Mouse (Mus musculus) lung, postnatal 4 days (tissue): ENCODE data around the gene Myh2.

Experiments
- DNase-seq, 2 experiments: peaks; one replicate each; pipeline ENCODE4 v3.0.0; 2021

The Myh2 gene

GRCm38 (mm10) chr11:67170727-67171126 lies at the start of gene Myh2:
Gene Myh2, plus strand, starts transcription at chr11:67171027.
- no peak for DNase-seq

- DNase-seq = no peak
Measured at GRCm38 (mm10) chr11:67124943-67125342, 45.9 kb upstream of the Myh2 start.

GRCm38 (mm10) chr11:67125361-67125760 lies 45.5 kb upstream of the Myh2 start:
- no peak for DNase-seq

GRCm38 (mm10) chr11:67133526-67133925 lies 37.3 kb upstream of the Myh2 start:
- DNase-seq = no peak

GRCm38 (mm10) chr11:67134654-67135053 lies 36.2 kb upstream of the Myh2 start:
- DNase-seq = no peak

- DNase-seq = no peak
Measured at GRCm38 (mm10) chr11:67135532-67135931, 35.3 kb upstream of the Myh2 start.

- DNase-seq = no peak
Measured at GRCm38 (mm10) chr11:67139556-67139955, 31.3 kb upstream of the Myh2 start.

GRCm38 (mm10) chr11:67140175-67140574 lies 30.7 kb upstream of the Myh2 start:
- no peak for DNase-seq

- DNase-seq = no peak
Measured at GRCm38 (mm10) chr11:67141031-67141430, 29.8 kb upstream of the Myh2 start.

- no peak for DNase-seq
Measured at GRCm38 (mm10) chr11:67142047-67142446, 28.8 kb upstream of the Myh2 start.

GRCm38 (mm10) chr11:67143065-67143464 lies 27.8 kb upstream of the Myh2 start:
- no peak for DNase-seq

GRCm38 (mm10) chr11:67143863-67144498 lies 26.8 kb upstream of the Myh2 start:
- no peak for DNase-seq

- DNase-seq = no peak
Measured at GRCm38 (mm10) chr11:67144559-67145265, 26.1 kb upstream of the Myh2 start.

- DNase-seq = no peak
Measured at GRCm38 (mm10) chr11:67145482-67146408, 25.1 kb upstream of the Myh2 start.

GRCm38 (mm10) chr11:67146409-67147282 lies 24.2 kb upstream of the Myh2 start:
- DNase-seq = no peak

- no peak for DNase-seq
Measured at GRCm38 (mm10) chr11:67147283-67147921, 23.4 kb upstream of the Myh2 start.

- DNase-seq = no peak
Measured at GRCm38 (mm10) chr11:67148286-67149012, 22.4 kb upstream of the Myh2 start.

- DNase-seq = no peak
Measured at GRCm38 (mm10) chr11:67150237-67150636, 20.6 kb upstream of the Myh2 start.

GRCm38 (mm10) chr11:67151159-67151558 lies 19.7 kb upstream of the Myh2 start:
- no peak for DNase-seq

GRCm38 (mm10) chr11:67151651-67152630 lies 18.9 kb upstream of the Myh2 start:
- no peak for DNase-seq
